Mouse (Mus musculus) thymus, adult 2 months (tissue): ENCODE measurements around the gene Bmp2k. TPM values are rescaled to one million over a fixed set of nuclear protein-coding genes. Genes with fewer than 3 reads are reported as not detected.

ENCODE experiments used
- DNase-seq: peaks from one replicate; pipeline ENCODE4 v3.0.0; 2021
- H3K27ac ChIP-seq: fragments of 200-500 bp; 2 replicates; pipeline ENCODE4 v1.5.1; 2012; ENCODE audit warnings: low read length, control low read depth; ENCODE audit not compliant: control insufficient read depth, insufficient read depth
- H3K27me3 ChIP-seq: fragments of 200-500 bp; 2 replicates; pipeline ENCODE4 v1.6.1; 2012; ENCODE audit warnings: mild to moderate bottlenecking, low read length, moderate library complexity, mixed read lengths; ENCODE audit not compliant: control insufficient read depth, insufficient read depth
- H3K36me3 ChIP-seq: fragments of 200-500 bp; 2 replicates; pipeline ENCODE4 v1.6.1; 2012; ENCODE audit warnings: mild to moderate bottlenecking, low read length, moderate library complexity; ENCODE audit not compliant: control insufficient read depth, insufficient read depth
- H3K4me1 ChIP-seq: fragments of 200-500 bp; replicated peaks from 2 replicates; pipeline ENCODE4 v1.6.1; 2012; ENCODE audit warnings: low read length; ENCODE audit not compliant: control insufficient read depth, insufficient read depth
- H3K4me3 ChIP-seq: fragments of 200-500 bp; 2 replicates; pipeline ENCODE4 v1.5.1; 2012; ENCODE audit warnings: mild to moderate bottlenecking, low read length, control low read depth, moderate library complexity; ENCODE audit not compliant: control insufficient read depth, insufficient read depth
- CTCF ChIP-seq: fragments of 200-500 bp; IDR thresholded peaks from 2 replicates; pipeline ENCODE4 v1.5.1; 2012; ENCODE audit warnings: mild to moderate bottlenecking, control low read depth, low read length, moderate library complexity, borderline replicate concordance; ENCODE audit not compliant: control insufficient read depth, poor library complexity, insufficient read depth; ENCODE audit errors: extremely low read depth
- POLR2A ChIP-seq: fragments of 200-500 bp; IDR thresholded peaks from 2 replicates; pipeline ENCODE4 v1.6.1; 2012; ENCODE audit warnings: mild to moderate bottlenecking, low read length, control low read depth, moderate library complexity; ENCODE audit not compliant: control insufficient read depth, poor library complexity, insufficient read depth; ENCODE audit errors: extremely low read depth
- WGBS: fragments of 180-500 bp; shearing (Covaris S2); methylation state at CpG from one replicate; pipeline ENCODE4 v1.1.7; 2018; 5-methylcytosine and 5-hydroxymethylcytosine counted together
- polyA plus RNA-seq: library from polyadenylated mRNA; depleted of rRNA; stranded (reverse); fragments of >200 nt; gene quantifications from 2 replicates; pipeline ENCODE4 v1.2.3, GENCODE M21; 2012

The Bmp2k gene
- polyA plus RNA-seq, 1 experiment: 21.7 TPM

DNA sequence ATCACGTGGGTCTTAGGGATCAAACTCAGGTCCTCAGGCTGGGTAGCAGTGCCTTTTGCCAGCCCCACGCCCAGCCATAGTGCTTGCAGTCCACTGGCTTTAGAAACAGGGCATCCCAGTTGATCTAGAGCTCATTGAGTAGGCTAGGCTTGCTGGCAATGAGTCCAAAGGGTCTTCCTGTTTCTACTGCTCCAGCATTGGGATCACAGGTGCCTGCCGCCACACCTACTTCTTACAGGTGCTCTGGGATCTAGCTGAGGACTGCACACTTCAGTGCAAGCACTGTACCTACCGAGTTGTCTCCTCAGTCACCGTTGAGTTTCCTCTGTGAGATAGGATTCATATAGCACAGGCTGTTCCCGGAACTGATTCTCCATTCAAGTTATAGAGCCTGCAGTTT is 34.3 kb downstream of the Bmp2k start:
- peaks cover 3% of the 10 kb centered on the region; the same call in 1 of the 2 replicates for H3K36me3 ChIP-seq
- DNase-seq: no peak
- H3K27ac ChIP-seq: no peak overlapping the region
- 95% methylated on average over 6 of the region's 6 CpGs for WGBS
- no peaks in the 10 kb centered on the region for H3K4me1 ChIP-seq
- no peak overlapping the region for H3K4me3 ChIP-seq
- TF ChIP-seq CTCF (no peak), POLR2A (no peak)
- no peaks in the 10 kb centered on the region for H3K27me3 ChIP-seq

DNA sequence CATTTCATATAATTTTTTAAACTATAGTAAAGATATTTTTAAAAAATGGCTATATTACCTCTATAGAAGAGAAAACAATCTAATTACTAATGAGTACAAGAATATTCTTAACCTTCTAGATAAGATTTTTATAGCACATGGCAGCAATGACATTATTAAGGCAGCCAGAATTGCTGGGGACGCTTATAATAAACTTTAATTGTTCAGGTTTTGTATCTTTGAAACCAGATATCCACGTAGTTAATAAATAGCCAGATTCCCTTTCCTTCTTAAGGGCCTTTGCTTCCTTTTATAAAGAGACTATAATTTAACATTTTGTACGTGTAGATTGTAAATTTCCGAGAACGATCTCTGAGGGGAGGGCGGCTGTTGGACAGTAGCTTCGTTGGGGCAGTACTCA is 47.8 kb downstream of the Bmp2k start:
- no peaks in the 10 kb centered on the region for H3K4me1 ChIP-seq
- H3K36me3 ChIP-seq: peaks cover 11% of the 10 kb centered on the region
- no peak for DNase-seq
- TF ChIP-seq CTCF: no peak
- no peak for TF ChIP-seq POLR2A
- WGBS: 98% methylated on average over 7 of the region's 7 CpGs
- no peak overlapping the region for H3K4me3 ChIP-seq
- no peaks in the 10 kb centered on the region for H3K27me3 ChIP-seq
- H3K27ac ChIP-seq: no peak overlapping the region

DNA sequence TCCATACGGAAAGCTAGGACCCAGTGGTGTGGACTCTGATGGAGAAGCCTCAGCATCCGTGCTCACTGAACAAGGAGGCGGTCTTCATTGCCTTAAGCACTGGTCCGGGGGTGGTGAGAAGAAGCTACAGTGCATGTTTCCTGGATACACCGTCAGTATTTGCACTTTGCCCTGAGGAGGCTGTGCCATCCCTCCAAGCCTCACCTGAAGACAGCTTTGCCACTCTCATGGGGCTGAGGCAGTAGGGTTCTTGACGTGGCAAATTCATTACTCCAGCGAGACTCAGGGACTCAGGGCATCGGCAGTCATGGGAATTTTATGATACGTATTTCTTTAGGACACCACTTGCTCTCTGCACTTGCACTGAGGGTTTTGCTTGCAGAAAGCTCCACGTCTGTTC is 49.2 kb downstream of the Bmp2k start:
- Histone ChIP-seq H3K4me3 (no peak overlapping the region), H3K27ac (no peak overlapping the region), H3K27me3 (no peaks in the 10 kb centered on the region), H3K36me3 (peaks cover 4% of the 10 kb centered on the region; the same call in 1 of the 2 replicates), H3K4me1 (no peaks in the 10 kb centered on the region)
- no peak for TF ChIP-seq POLR2A
- TF ChIP-seq CTCF: no peak
- no peak for DNase-seq
- WGBS: 95% methylated on average over 10 of the region's 10 CpGs

DNA sequence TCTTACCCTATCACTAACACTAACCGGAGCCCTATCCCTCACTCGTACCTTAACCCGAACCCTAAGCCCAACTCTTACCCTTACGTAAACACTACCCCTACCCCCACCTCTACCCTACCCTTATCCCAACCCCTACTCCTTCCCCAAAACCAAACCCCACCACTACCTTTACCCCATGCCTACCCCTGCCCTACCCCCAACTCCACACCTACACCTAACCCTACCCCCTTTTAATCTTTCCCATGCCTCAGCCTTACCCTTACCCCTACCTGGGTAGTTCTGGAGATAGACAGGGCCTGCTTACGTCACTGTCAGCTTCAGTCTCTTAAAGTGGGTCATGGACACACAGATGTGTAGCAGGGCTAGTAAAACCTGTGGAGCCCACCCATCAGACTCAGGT is 51.4 kb downstream of the Bmp2k start:
- peaks cover 12% of the 10 kb centered on the region for H3K36me3 ChIP-seq
- no peak for DNase-seq
- 98% methylated on average over 5 of the region's 5 CpGs for WGBS
- H3K27ac ChIP-seq: no peak overlapping the region
- H3K4me1 ChIP-seq: no peaks in the 10 kb centered on the region
- no peak overlapping the region for H3K4me3 ChIP-seq
- H3K27me3 ChIP-seq: no peaks in the 10 kb centered on the region
- TF ChIP-seq POLR2A (no peak), CTCF (no peak)

DNA sequence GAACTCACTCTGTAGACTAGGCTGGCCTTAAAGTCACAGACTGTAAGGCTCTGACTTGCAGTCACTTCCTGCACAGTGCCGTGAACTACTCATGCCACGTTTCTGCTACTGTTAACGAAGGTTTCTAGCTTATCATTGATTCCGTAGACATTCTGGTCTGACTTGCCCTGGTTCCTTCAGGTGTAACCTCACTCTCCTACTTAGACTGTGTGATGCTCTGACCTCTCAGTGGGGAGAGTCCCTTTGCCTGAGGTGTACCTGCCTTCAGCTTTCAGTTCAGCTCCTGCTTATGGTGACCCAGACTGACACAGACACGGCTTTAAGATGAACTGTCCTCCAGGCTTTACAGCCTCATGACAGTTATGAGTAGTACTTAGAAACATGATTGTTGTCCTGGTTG is 56.7 kb downstream of the Bmp2k start:
- TF ChIP-seq CTCF (no peak), POLR2A (no peak)
- H3K36me3 ChIP-seq: peaks cover 35% of the 10 kb centered on the region
- no peaks in the 10 kb centered on the region for H3K27me3 ChIP-seq
- no peak for DNase-seq
- H3K27ac ChIP-seq: no peak overlapping the region
- WGBS: 95% methylated on average over 5 of the region's 5 CpGs
- no peak overlapping the region for H3K4me3 ChIP-seq
- no peaks in the 10 kb centered on the region for H3K4me1 ChIP-seq

DNA sequence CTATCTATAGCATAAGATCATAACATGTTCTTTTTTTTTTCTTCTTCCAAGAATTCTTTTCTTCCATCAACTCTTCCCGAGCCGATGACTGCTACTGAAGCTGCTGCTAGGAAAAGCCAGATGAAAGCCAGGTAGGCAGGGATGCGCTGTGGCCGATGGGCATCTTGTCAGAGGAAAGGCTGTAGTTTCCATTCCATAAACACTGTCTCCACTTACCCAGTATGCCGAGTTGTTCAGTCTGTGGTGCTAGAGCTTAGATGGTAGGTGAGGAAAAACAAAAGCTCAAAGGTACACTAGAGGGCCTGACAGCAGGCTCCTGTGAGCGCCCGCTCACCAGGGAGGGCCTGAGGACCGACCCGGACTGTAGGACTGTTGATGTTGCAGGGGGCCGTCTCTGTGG is 57.3 kb downstream of the Bmp2k start:
- peaks cover 35% of the 10 kb centered on the region for H3K36me3 ChIP-seq
- H3K4me3 ChIP-seq: no peak overlapping the region
- no peaks in the 10 kb centered on the region for H3K4me1 ChIP-seq
- DNase-seq: no peak
- no peaks in the 10 kb centered on the region for H3K27me3 ChIP-seq
- no peak overlapping the region for H3K27ac ChIP-seq
- WGBS: 94% methylated on average over 10 of the region's 10 CpGs
- TF ChIP-seq CTCF (no peak), POLR2A (no peak)

DNA sequence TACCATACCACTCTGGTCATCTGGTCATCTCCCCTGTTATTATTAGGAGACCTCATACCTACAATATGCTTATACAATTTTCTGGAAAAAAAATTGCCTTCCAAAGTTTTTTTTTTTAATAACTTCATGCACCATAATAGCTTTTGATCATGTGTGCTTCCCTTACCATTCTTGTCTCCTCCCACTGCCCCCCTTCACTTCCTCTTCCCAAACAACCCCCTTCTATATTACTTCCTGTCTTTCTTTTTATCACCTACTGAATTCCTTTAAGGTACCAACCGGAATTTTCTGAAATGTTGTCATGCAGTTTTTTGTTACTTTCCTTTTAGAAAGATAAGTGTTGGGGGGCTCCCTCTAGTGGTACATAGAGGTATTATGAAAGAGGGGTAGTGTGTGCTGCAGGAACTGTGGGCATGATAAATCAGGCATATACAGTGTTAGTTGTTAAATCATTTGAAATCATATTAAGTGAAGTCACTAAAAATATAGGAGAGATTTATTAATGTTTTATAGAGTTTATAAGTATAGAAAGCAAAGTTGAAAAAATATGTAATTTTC is 58.1 kb downstream of the Bmp2k start:
- Histone ChIP-seq H3K27me3 (no peaks in the 10 kb centered on the region), H3K4me3 (no peak overlapping the region), H3K27ac (no peak overlapping the region), H3K4me1 (no peaks in the 10 kb centered on the region), H3K36me3 (peaks cover 39% of the 10 kb centered on the region)
- TF ChIP-seq CTCF: no peak
- no peak for TF ChIP-seq POLR2A
- peak; percentile 59 for DNase-seq
- WGBS: 6% methylated on average over 1 of the region's 1 CpGs
